Mouse (Mus musculus): ENCODE measurements around the gene Gm27021.

DNA sequence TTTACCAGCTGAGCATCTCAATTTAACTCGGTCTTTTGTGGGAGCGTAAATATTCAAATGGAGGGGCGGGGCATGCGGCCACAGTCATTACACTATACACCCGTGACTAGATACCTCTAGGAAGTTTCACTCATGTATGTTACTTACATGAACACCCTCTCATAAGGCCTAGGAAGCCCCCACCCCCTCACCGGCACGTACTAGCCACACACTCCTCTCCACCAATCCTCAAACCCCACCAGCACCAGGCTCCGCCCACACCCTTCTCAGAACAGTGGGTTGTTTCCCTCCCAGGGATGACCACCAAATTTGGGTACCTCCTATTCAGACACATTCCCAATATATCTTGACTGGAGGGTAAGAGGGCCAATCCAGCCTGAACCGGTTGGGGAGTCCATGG, 60.4 kb downstream of the Gm27021 start:
- TF ChIP-seq CTCF (IDR thresholded peaks at IDR 0.05; ENCODE audit: insufficient read depth, low read depth, low read length): no peak
- no peak for TF ChIP-seq POLR2A (IDR thresholded peaks at IDR 0.05; ENCODE audit: insufficient read depth, low read depth, low read length)

Data from olfactory bulb, adult 2 months (tissue).